Mouse (Mus musculus): ENCODE data around the gene Klk1b1. TPM values are rescaled to one million over a fixed set of nuclear protein-coding genes. Genes with fewer than 3 reads are reported as not detected.
"Not testable (repeated sequence)": the region's sequence is repeated elsewhere in the genome, so short reads cannot be mapped to it uniquely, and the experiment has no call there.

Gene Klk1b1
- polyA plus RNA-seq (2012; rRNA removed) = not detected in 2 replicates

DNA sequence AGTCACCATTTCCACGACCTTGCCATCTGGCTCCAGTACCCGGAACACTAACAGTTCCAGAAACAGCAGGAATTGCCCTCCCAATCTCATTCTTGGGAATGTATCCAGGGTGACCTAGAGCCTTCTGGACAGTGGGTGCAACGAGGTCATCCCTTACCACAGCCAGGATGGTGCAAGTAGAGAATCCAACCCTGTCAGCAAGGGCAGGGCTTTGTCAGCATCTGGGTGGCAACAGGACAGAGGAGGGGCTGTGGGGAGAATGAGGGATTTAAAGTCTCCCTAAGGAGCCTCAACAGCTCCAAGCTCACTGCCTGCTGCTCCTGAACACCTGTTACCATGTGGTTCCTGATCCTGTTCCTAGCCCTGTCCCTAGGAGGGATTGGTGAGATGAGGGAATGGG, at the start of gene Klk1b1:
Gene Klk1b1 (plus strand): TSS at position 301 of the 400 bp plus-strand sequence.
- DNase-seq (ENCODE audit: low read depth, low spot score) = no peak
- 45% methylated on average over 3 of the region's 3 CpGs for WGBS

DNA sequence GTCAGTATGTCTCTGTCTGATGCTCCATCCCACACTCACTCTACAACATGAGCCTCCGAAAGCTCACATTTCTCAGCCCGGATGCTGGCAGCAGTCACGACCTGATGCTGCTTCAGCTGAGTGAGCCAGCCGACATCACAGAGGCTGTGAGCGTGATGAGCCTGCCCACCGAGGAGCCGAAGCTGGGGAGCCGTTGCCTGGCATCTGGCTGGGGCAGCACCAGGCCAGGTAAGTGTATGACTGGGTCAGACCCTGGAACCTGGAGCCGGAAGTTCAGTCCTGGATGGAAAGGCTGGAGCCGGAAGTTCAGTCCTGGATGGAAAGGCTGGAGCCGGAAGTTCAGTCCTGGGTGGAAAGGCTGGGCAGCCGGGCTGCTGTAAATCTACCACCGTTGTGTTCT, 48.1 kb upstream of the Klk1b1 start:
- WGBS = 84% methylated on average over 13 of the region's 13 CpGs
- DNase-seq (ENCODE audit: low read depth, low spot score) = no peak

DNA sequence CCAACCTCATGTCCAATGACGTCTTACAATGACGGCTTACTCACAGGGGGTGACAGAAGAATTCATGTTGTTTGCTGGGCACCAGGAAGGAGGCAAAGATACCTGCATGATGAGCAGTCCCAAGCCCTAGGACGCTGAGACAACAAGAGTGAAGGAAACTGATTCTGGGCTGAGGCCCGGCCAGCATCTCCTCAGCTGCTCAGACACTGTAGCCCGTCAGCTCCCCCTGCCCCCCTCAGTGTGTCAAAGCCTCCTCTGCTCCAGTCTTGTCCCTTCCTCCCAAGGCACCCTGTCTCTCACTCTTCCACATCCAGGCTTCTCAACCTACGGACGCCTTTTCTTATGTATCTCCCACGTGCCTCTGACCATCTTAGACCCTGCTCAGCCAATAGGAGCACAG, 47.7 kb upstream of the Klk1b1 start:
- DNase-seq (ENCODE audit: low read depth, low spot score) = no peak
- 67% methylated on average over 8 of the region's 8 CpGs for WGBS

DNA sequence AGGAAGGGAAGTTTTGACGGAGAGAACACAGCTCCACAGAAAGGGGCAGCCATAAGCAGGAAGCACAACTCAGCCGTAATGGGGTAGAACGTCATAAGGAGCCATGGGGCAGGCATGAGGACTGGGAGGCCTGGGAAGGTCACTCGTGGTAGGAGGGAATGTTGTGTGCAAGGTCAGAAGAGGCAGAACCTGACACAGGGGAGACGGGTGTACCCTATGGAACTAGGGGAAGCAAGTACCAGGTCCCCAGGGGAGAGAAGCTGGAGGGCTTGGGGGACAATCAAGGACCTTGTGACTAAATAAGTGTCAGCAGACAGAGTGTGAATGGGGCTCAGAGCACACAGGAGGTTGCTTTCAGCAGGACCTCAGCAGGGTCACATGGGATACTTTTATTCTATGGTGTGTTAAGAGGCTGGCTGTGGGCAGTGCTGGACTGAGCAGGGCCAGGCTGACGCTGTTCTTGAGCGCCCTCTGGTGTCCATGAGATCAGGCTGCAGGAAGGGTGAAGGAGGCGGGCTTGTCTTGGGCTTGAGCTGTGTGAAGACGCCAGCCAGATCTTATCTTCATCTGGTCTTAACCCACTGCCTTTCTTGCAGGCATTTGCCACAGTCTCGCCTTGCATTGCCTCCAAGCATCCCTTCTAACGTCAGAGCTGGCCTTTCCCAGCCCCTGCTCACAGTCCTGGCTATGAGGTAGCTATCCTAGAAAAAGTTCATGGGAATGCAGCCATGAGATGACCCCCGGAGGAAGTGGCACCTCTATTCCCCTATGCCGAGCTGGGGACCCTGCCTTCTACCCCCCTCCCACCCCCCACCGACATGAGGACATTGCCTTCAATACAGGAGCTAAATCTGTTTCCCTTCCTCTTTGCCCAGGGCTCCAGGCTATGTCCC, 46.7 kb upstream of the Klk1b1 start:
- DNase-seq (ENCODE audit: low read depth, low spot score) = peak; percentile 38
- 24% methylated on average over 14 of the region's 14 CpGs for WGBS

DNA sequence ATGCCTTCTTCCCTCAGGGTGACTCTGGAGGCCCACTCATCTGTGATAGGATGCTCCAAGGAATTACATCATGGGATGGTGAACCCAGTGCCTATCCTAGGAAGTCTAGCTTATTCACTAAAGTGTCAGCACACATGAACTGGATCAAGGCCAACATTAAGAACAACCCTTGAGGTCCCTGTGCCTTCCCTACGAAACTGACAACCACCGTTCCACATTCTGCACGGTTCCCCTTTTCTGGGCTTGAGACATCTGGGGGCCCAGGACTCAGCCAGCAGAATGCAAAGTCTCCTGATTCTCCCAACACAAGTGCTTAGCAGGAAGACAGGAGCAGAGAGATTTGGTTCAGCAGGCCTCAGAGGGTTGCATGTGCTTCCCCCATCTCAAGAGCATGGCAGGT, 46.0 kb upstream of the Klk1b1 start:
- DNase-seq (ENCODE audit: low read depth, low spot score) = no peak
- 78% methylated on average over 3 of the region's 3 CpGs for WGBS

DNA sequence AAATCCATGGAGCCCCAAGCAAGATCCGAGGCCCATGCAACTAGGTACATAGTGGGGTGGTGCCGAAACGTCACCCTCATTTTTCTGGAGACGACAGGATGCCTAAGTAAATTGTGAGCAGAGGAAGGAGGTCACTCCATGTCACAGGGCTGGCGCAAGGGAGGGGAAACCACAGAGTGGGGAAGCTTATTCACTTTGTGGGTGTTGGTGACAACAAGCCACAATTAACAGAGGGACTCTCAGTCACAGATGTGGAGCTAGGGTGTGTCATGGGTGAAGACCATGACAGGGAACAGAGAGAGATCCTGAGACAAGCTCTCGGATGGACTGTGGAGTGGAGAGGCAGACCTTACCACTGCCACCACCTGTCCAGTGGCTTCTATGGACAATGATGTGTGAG, 45.5 kb upstream of the Klk1b1 start:
- 71% methylated on average over 6 of the region's 6 CpGs for WGBS
- no peak for DNase-seq (ENCODE audit: low read depth, low spot score)

DNA sequence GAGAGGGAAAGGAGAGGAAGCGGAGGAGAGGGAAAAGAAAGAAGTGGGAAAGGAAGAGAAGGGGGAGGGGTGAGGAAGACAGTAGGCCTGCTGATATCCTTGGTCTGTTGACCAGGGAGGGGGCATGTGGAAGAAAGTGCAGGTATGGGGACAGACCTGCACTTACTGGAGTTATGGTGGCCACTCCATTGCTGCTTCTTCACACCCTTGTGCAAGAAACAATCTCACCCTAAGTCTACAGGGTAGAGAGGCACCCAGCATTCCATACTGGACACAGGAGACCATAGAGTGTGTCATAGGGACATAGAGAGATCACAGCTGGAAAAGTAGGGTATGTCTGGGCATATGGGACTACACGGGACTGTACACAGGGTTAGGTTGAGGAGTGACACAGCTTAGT, 44.6 kb upstream of the Klk1b1 start:
- 82% methylated on average over 2 of the region's 2 CpGs for WGBS
- DNase-seq (ENCODE audit: low read depth, low spot score) = no peak

DNA sequence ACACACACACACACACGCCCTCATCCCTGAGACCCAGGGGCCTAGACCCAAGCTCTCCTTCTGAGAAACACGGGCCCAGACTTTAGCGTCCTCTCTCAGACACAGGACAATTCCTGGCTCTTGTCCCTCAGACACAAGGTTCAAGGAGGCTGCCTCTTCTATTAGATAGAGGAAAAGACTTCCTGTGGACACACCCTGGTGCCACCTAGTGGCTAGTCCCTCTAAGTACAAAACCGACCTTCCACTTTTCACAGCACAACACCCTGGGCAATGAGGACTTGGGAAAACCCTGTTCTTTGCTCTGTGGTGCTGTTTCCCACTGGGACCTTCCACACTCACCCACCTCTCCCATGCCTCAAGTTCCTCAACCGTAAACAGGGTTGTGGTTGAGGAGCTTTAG, 40.6 kb upstream of the Klk1b1 start:
- DNase-seq (ENCODE audit: low read depth, low spot score) = no peak
- WGBS = 64% methylated on average over 5 of the region's 5 CpGs

DNA sequence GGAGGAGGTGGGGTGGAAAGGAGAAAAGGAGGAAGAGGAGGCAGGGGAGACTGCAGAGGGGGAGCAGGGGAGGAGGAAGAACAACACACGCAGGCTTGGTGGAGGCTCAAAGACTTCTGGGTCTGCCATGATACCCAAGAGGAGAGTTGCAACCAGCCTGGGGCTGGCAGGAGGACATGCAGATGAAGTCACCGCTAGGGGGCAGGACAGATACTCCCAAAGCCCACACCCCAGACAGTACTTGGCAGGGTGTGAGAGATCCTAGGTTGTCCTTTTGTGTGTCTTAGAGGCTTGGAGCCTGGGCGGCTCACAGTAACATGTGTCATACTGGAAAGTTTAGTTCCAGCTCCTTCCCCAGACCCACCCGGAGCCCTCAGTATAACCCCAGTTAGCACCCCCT, 38.0 kb upstream of the Klk1b1 start:
- DNase-seq (ENCODE audit: low read depth, low spot score) = peak; percentile 36
- WGBS = 37% methylated on average over 4 of the region's 4 CpGs

DNA sequence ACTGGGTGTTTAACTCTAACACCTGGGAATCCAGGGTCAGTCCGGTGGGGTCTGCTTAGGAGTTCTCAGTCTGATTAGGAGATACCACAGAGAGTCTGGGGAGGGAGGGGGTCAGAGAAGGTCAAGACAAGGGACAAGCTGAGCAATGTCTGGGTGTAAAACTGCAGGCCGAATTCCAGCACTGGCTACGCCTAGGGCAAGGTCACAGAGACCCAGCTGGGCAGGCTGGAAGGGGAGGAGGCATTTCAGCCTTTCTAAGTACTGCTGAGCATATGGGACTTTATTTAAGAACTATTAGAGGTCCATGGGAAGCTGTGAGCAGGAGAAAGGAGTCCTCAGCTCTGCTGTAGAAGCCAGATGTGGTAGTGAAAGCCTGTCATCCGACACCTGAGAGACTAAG, 34.2 kb upstream of the Klk1b1 start:
- 68% methylated on average over 4 of the region's 4 CpGs for WGBS

DNA sequence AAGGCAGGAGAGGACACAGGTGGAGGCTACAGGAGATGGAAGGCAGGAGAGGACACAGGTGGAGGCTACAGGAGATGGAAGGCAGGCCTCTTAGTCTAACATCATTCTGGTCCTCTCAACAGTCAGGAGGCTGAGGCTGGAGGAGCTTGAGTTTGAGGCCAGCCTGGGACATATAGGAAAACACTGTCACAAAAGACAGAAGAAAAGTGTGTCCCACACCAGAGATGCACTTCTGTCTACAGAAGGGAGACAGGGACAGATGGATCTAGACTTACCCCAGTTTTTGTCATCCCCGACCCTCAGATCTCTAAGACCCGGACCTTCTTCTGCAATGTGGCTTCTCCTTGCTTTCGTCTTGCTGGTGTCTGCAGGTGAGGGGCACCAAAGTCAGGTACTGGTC, 33.1 kb upstream of the Klk1b1 start, which contains the start of gene Klk15:
Gene Klk15 (plus strand): TSS at position 301 of the 400 bp plus-strand sequence.
- WGBS = 96% methylated on average over 3 of the region's 3 CpGs
- no peak for DNase-seq (ENCODE audit: low read depth, low spot score)

More for the DNA sequence above, 34.2 kb upstream of the Klk1b1 start:
- no peak for DNase-seq (ENCODE audit: low read depth, low spot score)

DNA sequence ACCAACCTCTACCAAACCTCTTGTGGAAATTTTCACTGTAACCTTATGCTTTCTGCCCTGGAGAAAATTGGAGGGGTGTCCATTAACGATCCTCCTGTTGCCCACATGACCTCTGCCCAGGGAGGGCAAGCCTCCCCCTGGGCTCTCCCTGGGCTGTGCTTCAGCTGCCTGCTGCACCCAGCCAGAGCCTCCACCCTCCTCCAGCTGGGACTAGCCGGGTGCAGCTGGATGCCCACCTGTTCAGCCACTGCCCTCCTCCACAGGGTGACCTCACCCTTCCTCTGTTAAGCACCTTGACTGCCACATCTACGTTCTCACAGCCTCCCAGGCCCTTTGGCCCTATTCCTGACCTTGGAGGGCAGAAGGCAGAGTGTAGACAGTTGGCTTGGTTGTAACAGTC, 31.8 kb upstream of the Klk1b1 start:
- DNase-seq (ENCODE audit: low read depth, low spot score) = no peak
- 22% methylated on average over 3 of the region's 3 CpGs for WGBS

DNA sequence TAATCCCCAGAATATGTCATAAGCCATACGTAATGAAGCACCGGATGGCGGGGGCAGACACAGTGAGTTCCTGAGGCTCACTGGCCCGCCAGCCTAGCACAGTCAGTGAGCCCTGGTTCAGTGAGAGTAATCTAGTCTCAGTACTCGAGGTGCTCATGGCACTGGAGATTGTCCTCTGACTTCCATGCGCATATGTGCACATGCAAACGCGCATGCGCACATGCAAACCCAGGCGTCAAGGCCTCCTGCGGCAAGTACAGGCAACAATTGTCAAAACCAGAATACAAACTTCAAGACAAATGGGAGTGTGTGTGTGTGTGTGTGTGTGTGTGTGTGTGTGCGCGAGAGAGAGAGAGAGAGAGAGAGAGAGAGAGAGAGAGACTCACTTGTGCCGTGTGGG, 30.0 kb upstream of the Klk1b1 start:
- 86% methylated on average over 14 of the region's 14 CpGs for WGBS
- DNase-seq (ENCODE audit: low read depth, low spot score) = no peak

DNA sequence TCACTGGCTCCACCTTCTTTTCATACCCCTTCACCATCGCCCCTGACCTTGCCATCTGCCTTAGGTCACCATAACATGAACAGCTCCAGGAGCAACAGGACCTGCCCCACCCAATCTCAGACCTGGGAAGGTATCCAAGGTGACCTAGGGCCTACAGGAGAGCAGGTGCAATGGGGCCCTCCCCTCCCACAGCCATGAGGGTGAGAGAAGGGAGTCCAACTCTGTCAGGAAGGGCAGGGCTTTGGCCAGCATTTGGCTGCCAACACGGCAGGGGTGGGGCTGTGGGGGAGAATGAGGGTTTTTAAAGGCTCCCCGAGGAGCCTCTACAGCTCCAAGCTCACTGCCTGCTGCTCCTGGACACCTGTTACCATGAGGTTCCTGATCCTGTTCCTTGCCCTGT, 24.3 kb upstream of the Klk1b1 start:
- 14% methylated on average over 3 of the region's 3 CpGs for WGBS
- DNase-seq (ENCODE audit: low read depth, low spot score) = not testable (repeated sequence)

DNA sequence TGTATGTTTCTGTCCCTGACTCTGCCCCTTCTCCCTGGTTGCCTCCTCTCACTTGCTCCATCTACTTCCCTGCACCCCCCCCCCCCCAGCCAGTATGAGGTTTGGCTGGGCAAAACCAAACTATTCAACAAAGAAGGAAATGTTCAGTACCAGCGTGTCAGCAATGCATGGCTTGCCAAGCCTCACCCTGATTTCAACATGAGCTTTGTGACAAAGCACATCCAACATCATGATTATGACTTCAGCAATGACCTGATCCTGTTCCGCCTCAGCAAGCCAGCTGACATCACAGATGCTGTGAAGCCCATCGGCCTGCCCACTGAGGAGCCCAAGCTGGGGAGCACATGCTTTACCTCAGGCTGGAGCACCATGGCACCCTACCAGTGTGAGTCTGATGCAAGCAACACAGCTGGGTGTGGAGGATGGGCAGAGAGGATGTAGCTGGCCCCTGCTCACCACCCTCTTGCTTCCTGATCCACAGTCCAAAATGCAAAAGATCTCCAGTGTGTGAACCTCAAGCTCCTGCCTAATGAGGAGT, 21.8 kb upstream of the Klk1b1 start:
- whole genome bisulfite sequencing = 43% methylated on average over 3 of the region's 3 CpGs
- DNase-seq (ENCODE audit: low read depth, low spot score) = no peak

DNA sequence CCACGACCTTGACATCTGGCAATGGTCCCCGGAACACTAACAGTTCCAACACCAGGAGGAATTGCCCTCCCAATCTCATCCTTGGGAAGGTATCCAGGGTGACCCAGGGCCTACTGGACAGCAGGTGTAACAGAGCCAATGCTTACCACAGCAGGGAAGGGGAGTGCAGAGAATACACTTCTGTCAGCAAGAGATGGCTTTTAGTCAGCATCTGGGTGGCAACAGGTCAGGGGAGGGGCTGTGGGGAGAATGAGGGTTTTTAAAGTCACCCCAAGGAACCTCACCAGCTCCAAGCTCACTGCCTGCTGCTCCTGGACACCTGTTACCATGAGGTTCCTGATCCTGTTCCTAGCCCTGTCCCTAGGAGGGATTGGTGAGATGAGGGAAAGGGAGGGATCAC, 16.2 kb upstream of the Klk1b1 start, which contains the start of gene Klk1b8:
Gene Klk1b8 (plus strand): TSS at position 301 of the 400 bp plus-strand sequence.
- WGBS = 41% methylated on average over 2 of the region's 2 CpGs
- no peak for DNase-seq (ENCODE audit: low read depth, low spot score)

DNA sequence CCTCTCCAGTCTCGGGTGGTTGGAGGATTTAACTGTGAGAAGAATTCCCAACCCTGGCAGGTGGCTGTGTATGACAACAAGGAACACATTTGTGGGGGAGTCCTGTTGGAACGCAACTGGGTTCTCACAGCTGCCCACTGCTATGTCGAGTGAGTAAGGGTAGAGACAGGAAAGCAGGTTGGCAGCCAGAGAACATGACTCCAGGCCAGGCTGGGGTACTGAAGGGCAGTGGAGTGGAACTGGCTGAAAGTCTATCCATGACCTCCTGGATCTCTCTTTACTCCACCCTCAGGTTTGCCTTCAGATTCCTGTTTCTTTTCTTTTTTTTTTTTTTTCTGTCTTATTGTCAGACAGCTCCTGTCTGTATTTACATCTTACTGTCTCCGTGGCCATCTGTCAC, 13.8 kb upstream of the Klk1b1 start:
- WGBS = 60% methylated on average over 4 of the region's 4 CpGs
- no peak for DNase-seq (ENCODE audit: low read depth, low spot score)

DNA sequence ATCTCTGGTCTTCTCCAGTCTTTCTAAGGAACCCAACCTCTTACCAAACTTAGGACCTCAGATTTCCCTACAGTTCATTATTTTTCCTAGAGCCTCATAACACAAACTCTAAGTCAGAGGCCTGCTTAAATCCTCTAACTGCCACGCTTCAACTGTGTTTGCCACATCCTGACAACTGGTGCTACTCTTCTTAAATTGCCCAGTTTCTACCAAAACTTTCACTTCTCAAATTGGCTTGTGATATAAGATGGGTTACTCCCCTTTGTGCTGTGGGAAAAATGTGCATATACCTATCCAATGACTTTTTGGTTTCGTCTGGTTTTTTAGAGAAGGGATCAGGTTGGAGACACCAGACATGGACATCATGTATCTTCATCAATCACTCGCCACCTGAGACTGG, 507 bp downstream of the Klk1b1 start:
- DNase-seq (ENCODE audit: low read depth, low spot score) = no peak
- WGBS = 88% methylated on average over 3 of the region's 3 CpGs

DNA sequence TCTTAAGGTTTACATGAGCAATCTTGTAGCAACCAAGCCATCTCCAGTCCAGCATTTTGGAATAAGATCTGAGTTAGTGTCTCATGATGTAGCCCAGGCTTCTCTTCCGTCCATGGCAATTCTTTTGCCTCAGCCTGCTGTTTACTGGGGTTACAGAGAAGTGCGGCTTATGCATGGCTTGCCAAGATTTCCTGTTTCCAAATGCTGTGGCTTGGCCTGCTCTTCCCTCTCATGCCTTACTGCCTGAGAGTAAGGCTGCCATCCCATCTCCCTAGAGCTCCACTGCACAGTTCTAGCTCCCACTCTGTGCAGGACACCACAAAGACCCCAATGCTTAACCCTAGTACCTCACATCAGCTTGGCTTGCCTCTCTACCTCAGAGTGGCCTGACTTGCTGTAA, 1.1 kb downstream of the Klk1b1 start:
- WGBS = 84% methylated on average over 2 of the region's 2 CpGs
- DNase-seq (ENCODE audit: low read depth, low spot score) = no peak

DNA sequence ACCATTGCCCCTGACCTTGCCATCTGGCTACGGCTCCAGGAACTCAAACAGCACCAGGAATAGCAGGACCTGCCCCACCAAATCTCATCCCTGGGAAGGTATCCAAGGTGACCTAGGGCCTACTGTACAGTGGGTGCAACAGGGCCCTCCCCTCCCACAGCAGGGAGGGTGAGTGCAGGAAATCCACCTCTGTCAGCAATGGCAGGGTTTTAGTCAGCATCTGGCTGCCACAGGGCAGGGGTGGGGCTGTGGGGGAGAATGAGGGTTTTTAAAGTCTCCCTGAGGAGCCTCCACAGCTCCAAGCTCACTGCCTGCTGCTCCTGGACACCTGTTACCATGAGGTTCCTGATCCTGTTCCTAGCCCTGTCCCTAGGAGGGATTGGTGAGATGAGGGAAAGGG, 9.2 kb downstream of the Klk1b1 start, which contains the start of gene Klk1b9:
Gene Klk1b9 (plus strand): TSS at position 301 of the 400 bp plus-strand sequence.
- 64% methylated on average over 1 of the region's 1 CpGs for WGBS

DNA sequence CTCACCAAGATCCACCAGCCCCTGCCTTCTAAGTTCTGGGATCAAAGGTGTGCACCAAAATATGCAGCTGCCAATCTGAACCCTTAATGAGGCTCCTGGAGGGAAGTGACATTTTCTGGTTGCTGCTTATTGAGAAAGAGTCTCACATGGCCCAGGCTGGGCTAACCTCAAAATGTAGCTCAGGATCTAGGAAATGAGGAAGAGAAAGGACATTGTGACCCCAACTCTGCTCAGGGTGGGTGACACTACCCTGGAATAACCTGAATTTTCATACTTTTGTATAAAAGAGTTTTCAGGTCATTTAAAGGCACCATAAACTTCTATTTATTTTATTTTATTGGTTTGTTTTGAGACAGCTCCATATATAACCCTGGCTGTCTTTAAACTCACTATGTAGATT, 19.1 kb downstream of the Klk1b1 start:
- DNase-seq (ENCODE audit: low read depth, low spot score) = no peak

More for the DNA sequence above, 9.2 kb downstream of the Klk1b1 start, which contains the start of gene Klk1b9:
- DNase-seq (ENCODE audit: low read depth, low spot score) = not testable (repeated sequence)

All from large intestine, adult 2 months (tissue).